Mouse (Mus musculus) lung, postnatal 36 days (tissue): ENCODE data around the gene 1810030O07Rik.
A peak's percentile ranks its signal among the peaks of the same experiment; 100 is the strongest.
"Not testable (repeated sequence)": the region's sequence is repeated elsewhere in the genome, so short reads cannot be mapped to it uniquely, and the experiment has no call there.

Experiments used
- DNase-seq: peaks from one replicate; pipeline ENCODE4 v3.0.0; 2022; ENCODE audit warnings: mixed read lengths

Gene 1810030O07Rik

GRCm38 (mm10) chrX:12673054-12673775, at the start of gene 1810030O07Rik:
1810030O07Rik (minus strand) TSS chrX:12673668.
- peak; percentile 95 for DNase-seq

GRCm38 (mm10) chrX:12716036-12716435, 42.6 kb upstream of the 1810030O07Rik start:
- no peak for DNase-seq

GRCm38 (mm10) chrX:12713796-12714195, 40.3 kb upstream of the 1810030O07Rik start:
- no peak for DNase-seq

GRCm38 (mm10) chrX:12686910-12687309, 13.4 kb upstream of the 1810030O07Rik start:
- peak; percentile 49 for DNase-seq

GRCm38 (mm10) chrX:12686071-12686470, 12.6 kb upstream of the 1810030O07Rik start:
- DNase-seq = no peak

- peak; percentile 82 for DNase-seq
Observed at GRCm38 (mm10) chrX:12677396-12677795, 3.9 kb upstream of the 1810030O07Rik start.

- no peak for DNase-seq
Observed at GRCm38 (mm10) chrX:12653879-12654278, 19.6 kb downstream of the 1810030O07Rik start.

GRCm38 (mm10) chrX:12651906-12652305, 21.6 kb downstream of the 1810030O07Rik start:
- no peak for DNase-seq

GRCm38 (mm10) chrX:12645531-12646304, 27.8 kb downstream of the 1810030O07Rik start:
- peak; percentile 7 for DNase-seq

- no peak for DNase-seq
Observed at GRCm38 (mm10) chrX:12644976-12645375, 28.5 kb downstream of the 1810030O07Rik start.

- DNase-seq = no peak
Observed at GRCm38 (mm10) chrX:12625131-12625530, 48.3 kb downstream of the 1810030O07Rik start.

- DNase-seq = not testable (repeated sequence)
Observed at GRCm38 (mm10) chrX:12612360-12612759, 61.1 kb downstream of the 1810030O07Rik start.

GRCm38 (mm10) chrX:12611211-12611610, 62.3 kb downstream of the 1810030O07Rik start:
- no peak for DNase-seq

GRCm38 (mm10) chrX:12610541-12610940, 62.9 kb downstream of the 1810030O07Rik start:
- not testable (repeated sequence) for DNase-seq
